Mouse (Mus musculus) forebrain, embryonic 13.5 days (tissue): Measurements from ENCODE around the gene Rnf223. TPM values are rescaled to one million over a fixed set of nuclear protein-coding genes. Genes with fewer than 3 reads are reported as not detected.

ENCODE experiments used
- polyA plus RNA-seq: library from polyadenylated mRNA; unstranded; fragments of >200 nt; fragmentation: Nextera tagmentation; extraction: Ambion mirVana; gene quantifications from 2 replicates; pipeline ENCODE4 v1.2.1, GENCODE M21; 2015

The Rnf223 gene
- polyA plus RNA-seq, 1 experiment from 2014 or later: 0.87 TPM

Other genes starting within 250 kb of the Rnf223 start
- gene Pusl1, start 238.7 kb upstream of the Rnf223 start, polyA plus RNA-seq: 46.5 and 54.2 TPM in 2 replicates
- 51.0 and 56.7 TPM in 2 replicates for gene Acap3, start 238.7 kb upstream of the Rnf223 start, polyA plus RNA-seq
- gene Ube2j2, start 186.7 kb upstream of the Rnf223 start, polyA plus RNA-seq: 131 and 136 TPM in 2 replicates
- 7.0 and 10.1 TPM in 2 replicates for gene C1qtnf12, start 168.2 kb upstream of the Rnf223 start, polyA plus RNA-seq
- gene B3galt6, start 137.9 kb upstream of the Rnf223 start, polyA plus RNA-seq: 21.0 and 21.8 TPM in 2 replicates
- 113 and 118 TPM in 2 replicates for gene Sdf4, start 137.6 kb upstream of the Rnf223 start, polyA plus RNA-seq
- 0.63 and 1.1 TPM in 2 replicates for gene Tnfrsf4, start 116.7 kb upstream of the Rnf223 start, polyA plus RNA-seq
- 0.83 and 0.98 TPM in 2 replicates for gene Tnfrsf18, start 104.3 kb upstream of the Rnf223 start, polyA plus RNA-seq
- not detected in 2 replicates for gene Ttll10, start 71.1 kb upstream of the Rnf223 start, polyA plus RNA-seq
- gene 9430015G10Rik, start 20.5 kb upstream of the Rnf223 start, polyA plus RNA-seq: 46.2 and 50.3 TPM in 2 replicates
- gene Agrn, start 67.0 kb downstream of the Rnf223 start, polyA plus RNA-seq: 91.4 and 107 TPM in 2 replicates
- 1.3 TPM in 2 replicates for gene Isg15, start 70.3 kb downstream of the Rnf223 start, polyA plus RNA-seq
- 6.2 and 7.6 TPM in 2 replicates for gene AW011738, start 72.8 kb downstream of the Rnf223 start, polyA plus RNA-seq
- 1.2 and 1.6 TPM in 2 replicates for gene Perm1, start 85.4 kb downstream of the Rnf223 start, polyA plus RNA-seq
- 22.4 and 26.2 TPM in 2 replicates for gene Plekhn1, start 104.3 kb downstream of the Rnf223 start, polyA plus RNA-seq
- 62.8 and 64.9 TPM in 2 replicates for gene Noc2l, start 105.5 kb downstream of the Rnf223 start, polyA plus RNA-seq
- gene Samd11, start 125.1 kb downstream of the Rnf223 start, polyA plus RNA-seq: 0.85 and 1.5 TPM in 2 replicates
- not detected in 2 replicates for gene Vmn2r-ps159, start 200.6 kb downstream of the Rnf223 start, polyA plus RNA-seq